Mouse (Mus musculus) kidney, postnatal 0 days (tissue): ENCODE measurements around the gene Synm. TPM values are rescaled to one million over a fixed set of nuclear protein-coding genes. Genes with fewer than 3 reads are reported as not detected.

Experiments used
- ATAC-seq: fragments of 200-750 bp; cut with Nextera tagmentation; replicated peaks from 2 replicates; pipeline ENCODE4 v1.8.0; 2017; ENCODE audit warnings: low read depth, moderate number of reproducible peaks, moderate TSS enrichment, moderate library complexity; ENCODE audit not compliant: low FRiP score
- DNase-seq: peaks from one replicate; pipeline ENCODE4 v3.0.0-alpha.2; 2016; ENCODE audit warnings: low spot score
- H3K27ac ChIP-seq: fragments of 300-500 bp; sonication (generic); 2 replicates; pipeline ENCODE4 v1.5.1; 2014; ENCODE audit warnings: mild to moderate bottlenecking
- H3K27me3 ChIP-seq: fragments of 300-500 bp; sonication (generic); 2 replicates; pipeline ENCODE4 v1.6.1; 2014; ENCODE audit warnings: low read length, mixed read lengths; ENCODE audit not compliant: insufficient read depth
- H3K36me3 ChIP-seq: fragments of 300-500 bp; sonication (generic); 2 replicates; pipeline ENCODE4 v1.6.1; 2014; ENCODE audit warnings: low read length, mixed read lengths; ENCODE audit not compliant: insufficient read depth
- H3K4me1 ChIP-seq: fragments of 300-500 bp; sonication (generic); replicated peaks from 2 replicates; pipeline ENCODE4 v1.6.1; 2014; ENCODE audit warnings: antibody characterized with exemption, low read length, mixed read lengths; ENCODE audit not compliant: insufficient read depth
- H3K4me2 ChIP-seq: fragments of 300-500 bp; sonication (generic); 2 replicates; pipeline ENCODE4 v1.6.1; 2014; ENCODE audit warnings: mild to moderate bottlenecking, low read length, moderate library complexity, mixed read lengths
- H3K4me3 ChIP-seq: fragments of 300-500 bp; sonication (generic); replicated peaks from 2 replicates; pipeline ENCODE4 v1.5.1; 2014; ENCODE audit warnings: low read depth, low read length
- H3K9ac ChIP-seq: fragments of 300-500 bp; sonication (generic); 2 replicates; pipeline ENCODE4 v1.6.1; 2014; ENCODE audit warnings: low read depth, low read length
- H3K9me3 ChIP-seq: fragments of 300-500 bp; sonication (generic); replicated peaks from 2 replicates; pipeline ENCODE4 v1.6.1; 2016; ENCODE audit warnings: low read length, inconsistent platforms, mixed read lengths
- CTCF ChIP-seq: IDR thresholded peaks from 2 replicates; pipeline ENCODE4 v1.5.1; 2016; ENCODE audit warnings: antibody characterized with exemption, low read depth, mild to moderate bottlenecking, moderate library complexity
- WGBS: fragments of 180-500 bp; shearing (Covaris S2); extraction: QIAGEN DNeasy Blood & Tissue Kit; methylation state at CpG from one replicate; pipeline ENCODE4 v1.1.7; 2014; 5-methylcytosine and 5-hydroxymethylcytosine counted together
- polyA plus RNA-seq: library from polyadenylated mRNA; unstranded; fragments of >200 nt; fragmentation: Nextera tagmentation; extraction: Ambion mirVana; gene quantifications from 2 replicates; pipeline ENCODE4 v1.2.1, GENCODE M21; 2015

The Synm gene
- 0.60 and 1.2 TPM in 2 replicates for polyA plus RNA-seq

DNA sequence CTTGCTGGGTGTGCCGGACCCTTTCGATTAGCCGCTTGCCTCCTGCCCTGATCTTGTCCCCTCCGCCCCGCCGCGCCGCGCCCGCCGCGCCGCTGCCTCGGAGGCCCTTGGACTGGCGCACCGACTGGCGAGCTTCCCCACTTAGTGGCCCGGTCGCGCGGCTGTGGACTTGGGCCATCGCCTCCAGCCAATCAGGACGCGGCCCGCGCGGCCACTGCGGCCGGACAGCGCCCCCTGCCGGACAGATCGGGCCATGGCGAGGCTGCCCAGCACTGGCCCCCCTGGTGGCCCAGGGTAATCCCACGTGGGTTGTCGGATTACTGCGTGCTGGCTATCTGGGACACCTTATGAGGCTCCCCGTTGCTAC, at the start of gene Synm:
TSS of gene Synm (minus strand) at position 114 of the 367 bp plus-strand sequence.
- Histone ChIP-seq H3K27me3 (no peaks in the 10 kb centered on the region; the same call in 1 of the 2 replicates), H3K4me1 (peaks cover 3% of the 10 kb centered on the region; the same call in 1 of the 2 replicates), H3K9me3 (no peaks in the 10 kb centered on the region), H3K4me3 (peak within 1 kb of the TSS; percentile 50), H3K9ac (peak within 1 kb of the TSS; percentile 52), H3K4me2 (peak within 1 kb of the TSS; percentile 88), H3K36me3 (no peaks in the 10 kb centered on the region), H3K27ac (no peak within 1 kb of the TSS)
- DNase-seq (peak; percentile 88), ATAC-seq (peak; percentile 92)
- TF ChIP-seq CTCF: peak; percentile 98
- WGBS: 0% methylated on average over 29 of the region's 37 CpGs

DNA sequence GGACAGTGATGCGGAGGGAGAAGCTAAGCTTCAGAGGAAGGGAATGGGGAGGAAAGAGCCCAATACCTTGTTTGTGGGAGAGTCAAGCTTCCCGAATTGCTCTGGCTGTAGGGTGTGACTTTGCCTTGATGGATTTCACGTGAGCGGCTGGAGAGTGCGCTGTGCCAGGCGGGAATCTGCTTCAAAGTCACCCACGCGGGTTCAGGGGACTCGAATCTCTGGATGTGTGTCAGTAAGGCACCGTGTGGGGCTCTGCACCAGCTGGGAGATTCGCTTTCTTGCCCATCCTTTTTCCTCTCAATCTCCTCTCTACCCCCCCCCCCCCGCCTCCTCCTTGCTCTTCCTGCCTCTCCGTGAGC, 44.3 kb upstream of the Synm start:
- no peaks in the 10 kb centered on the region for H3K27me3 ChIP-seq
- H3K36me3 ChIP-seq: no peaks in the 10 kb centered on the region
- TF ChIP-seq CTCF: no peak
- 15% methylated on average over 12 of the region's 13 CpGs for WGBS
- no peaks in the 10 kb centered on the region for H3K4me1 ChIP-seq
- H3K27ac ChIP-seq: no peak overlapping the region
- DNase-seq (no peak), ATAC-seq (no peak; the same call in 1 of the 2 replicates)
- peak overlapping the region; percentile 25 for H3K4me3 ChIP-seq
- H3K9ac ChIP-seq: no peak overlapping the region
- peak overlapping the region; percentile 58 for H3K4me2 ChIP-seq
- H3K9me3 ChIP-seq: no peaks in the 10 kb centered on the region

DNA sequence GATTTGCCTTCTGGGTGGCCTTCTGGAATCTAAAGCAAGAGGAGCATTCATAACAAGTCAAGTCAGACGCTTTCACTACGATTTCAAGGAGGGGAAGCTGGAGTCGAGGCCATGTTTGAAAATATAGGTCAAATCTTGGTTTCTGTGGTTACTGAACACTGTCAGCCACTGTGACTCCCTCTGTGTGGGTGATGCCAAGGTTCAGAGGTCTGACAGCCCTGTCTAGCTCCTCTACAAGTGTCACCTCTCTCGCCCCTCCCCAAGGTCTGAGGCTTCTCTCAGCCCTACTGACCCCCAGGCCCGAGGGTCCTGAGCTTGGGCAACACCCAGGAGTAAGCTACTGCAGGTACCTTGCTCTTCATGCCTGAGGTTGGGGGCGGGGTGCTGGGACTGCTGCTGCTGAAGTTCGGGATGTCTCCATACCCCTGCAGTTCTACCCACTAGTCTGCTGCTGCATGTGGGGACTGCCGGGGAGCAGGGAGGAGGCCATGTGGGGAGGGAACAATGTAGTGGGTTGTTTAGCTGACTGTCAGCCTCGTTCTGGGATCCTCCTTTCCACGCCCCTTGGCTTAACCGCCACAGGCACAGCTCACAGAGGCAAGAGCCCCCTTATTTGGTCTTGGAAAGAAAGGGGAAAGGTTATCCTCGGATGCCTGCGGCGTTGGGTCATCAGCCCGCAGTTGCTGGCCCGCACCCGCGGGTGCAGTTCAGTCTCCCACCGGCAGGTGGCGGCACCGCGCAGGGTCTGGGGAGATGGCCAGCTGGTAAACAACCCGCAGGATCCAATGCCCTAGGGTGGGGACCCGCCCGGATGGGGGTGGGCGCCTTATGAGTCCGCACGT, 43.7 kb upstream of the Synm start:
- Histone ChIP-seq H3K4me3 (peak overlapping the region; percentile 25), H3K9ac (0 out of 2 replicates have a peak overlapping the region, but pooled peaks have one; percentile 19), H3K27me3 (no peaks in the 10 kb centered on the region), H3K36me3 (no peaks in the 10 kb centered on the region), H3K4me2 (peak overlapping the region; percentile 58), H3K9me3 (no peaks in the 10 kb centered on the region), H3K27ac (no peak overlapping the region), H3K4me1 (no peaks in the 10 kb centered on the region)
- ATAC-seq: peak; percentile 70
- peak; percentile 89 for DNase-seq
- TF ChIP-seq CTCF: peak; percentile 99
- 14% methylated on average over 28 of the region's 28 CpGs for WGBS

DNA sequence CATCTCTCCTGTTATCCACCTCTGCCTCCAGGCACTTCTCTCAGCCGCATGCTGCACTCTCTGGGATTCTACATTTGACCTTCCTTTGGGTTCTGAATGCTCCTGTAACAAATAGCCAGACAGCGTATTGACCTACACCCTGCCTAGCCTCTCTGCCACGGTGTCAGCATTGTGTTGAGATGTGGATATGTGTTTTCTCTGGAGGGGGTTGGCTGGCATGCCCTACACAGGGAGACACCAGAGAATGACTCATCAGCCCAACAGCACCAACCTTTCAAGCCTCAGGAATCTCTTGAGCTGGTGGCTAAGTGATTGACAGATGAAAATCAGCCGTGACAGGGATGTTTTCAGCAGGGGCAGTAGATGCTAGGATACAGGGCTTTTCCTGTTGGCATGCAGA, 41.5 kb upstream of the Synm start:
- H3K4me2 ChIP-seq: no peak overlapping the region
- H3K9ac ChIP-seq: no peak overlapping the region
- no peaks in the 10 kb centered on the region for H3K4me1 ChIP-seq
- ATAC-seq (no peak), DNase-seq (no peak)
- H3K27me3 ChIP-seq: no peaks in the 10 kb centered on the region
- H3K27ac ChIP-seq: no peak overlapping the region
- no peak for TF ChIP-seq CTCF
- no peaks in the 10 kb centered on the region for H3K9me3 ChIP-seq
- 84% methylated on average over 4 of the region's 4 CpGs for WGBS
- no peaks in the 10 kb centered on the region for H3K36me3 ChIP-seq
- no peak overlapping the region for H3K4me3 ChIP-seq

DNA sequence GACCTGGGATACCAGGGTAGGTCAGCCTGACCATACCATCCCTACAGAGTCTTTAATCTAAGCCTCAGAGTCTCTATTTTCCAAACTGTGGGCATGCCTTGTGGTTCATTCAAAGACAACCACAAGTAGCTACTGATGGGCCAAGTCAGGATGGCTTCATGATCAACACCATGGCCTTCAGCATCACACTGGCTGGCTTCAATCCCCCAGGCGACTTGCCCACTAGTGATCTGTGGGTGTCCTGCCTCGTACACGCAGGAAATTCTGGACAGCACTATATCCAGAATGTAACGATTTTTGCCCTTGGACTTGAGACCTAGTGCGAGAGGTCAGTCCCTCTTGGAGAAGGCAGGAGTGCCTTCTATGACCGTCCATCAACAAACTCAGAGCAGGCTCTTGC, 41.0 kb upstream of the Synm start:
- Histone ChIP-seq H3K9ac (no peak overlapping the region), H3K4me3 (no peak overlapping the region), H3K4me2 (no peak overlapping the region), H3K36me3 (no peaks in the 10 kb centered on the region), H3K9me3 (no peaks in the 10 kb centered on the region), H3K27ac (no peak overlapping the region), H3K4me1 (no peaks in the 10 kb centered on the region), H3K27me3 (no peaks in the 10 kb centered on the region)
- ATAC-seq: no peak
- DNase-seq: no peak
- no peak for TF ChIP-seq CTCF
- WGBS: 85% methylated on average over 6 of the region's 6 CpGs

DNA sequence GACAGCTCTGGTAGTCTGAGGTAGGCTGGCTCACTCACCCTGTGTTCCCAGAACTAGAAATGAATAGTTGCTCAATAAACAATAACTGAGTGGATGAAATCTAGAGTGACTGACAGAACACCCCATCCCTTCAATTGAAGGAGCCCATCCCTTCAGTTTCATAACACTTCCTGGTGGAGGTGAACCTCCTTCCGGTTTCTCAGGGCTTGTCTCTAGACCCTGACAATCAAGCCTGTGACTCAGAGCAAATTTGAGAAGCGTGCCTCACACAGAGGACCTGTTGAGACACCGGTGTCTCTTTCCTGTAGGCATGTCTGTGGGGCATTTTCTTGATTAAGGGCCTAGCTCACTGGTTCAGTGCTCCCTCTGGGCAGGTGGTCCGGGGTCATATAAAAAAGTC, 38.9 kb upstream of the Synm start:
- H3K9me3 ChIP-seq: no peaks in the 10 kb centered on the region
- WGBS: 70% methylated on average over 4 of the region's 4 CpGs
- no peaks in the 10 kb centered on the region for H3K36me3 ChIP-seq
- H3K4me3 ChIP-seq: no peak overlapping the region
- no peak for TF ChIP-seq CTCF
- no peak overlapping the region for H3K9ac ChIP-seq
- DNase-seq (no peak), ATAC-seq (no peak)
- H3K27ac ChIP-seq: no peak overlapping the region
- H3K4me1 ChIP-seq: no peaks in the 10 kb centered on the region
- H3K27me3 ChIP-seq: no peaks in the 10 kb centered on the region
- no peak overlapping the region for H3K4me2 ChIP-seq
